Mouse (Mus musculus) left cerebral cortex, postnatal 14 days (tissue): ENCODE measurements around the gene Gucd1. TPM values are rescaled to one million over a fixed set of nuclear protein-coding genes. Genes with fewer than 3 reads are reported as not detected.
A peak's percentile ranks its signal among the peaks of the same experiment; 100 is the strongest.

Experiments
- DNase-seq, 2 experiments: peaks; one replicate each; pipeline ENCODE4 v3.0.0; 2021 to 2022; ENCODE audit warnings: low spot score in 2 of 2, mixed read lengths in 1 of 2
- intact Hi-C: fragments of 180-260 bp; cut with DNase I; formaldehyde crosslinking; loops from one replicate; pipeline ENCODE4 v1.15.1; 2025
- total RNA-seq, 2 experiments: library from RNA; stranded (reverse); gene quantifications; 2 replicates each; pipeline ENCODE4 v1.2.3; 2021

The Gucd1 gene
- total RNA-seq, 2 experiments from 2014 or later: 20.6 to 23.1 TPM

GRCm38 (mm10) chr10:75444111-75444826 lies 73.5 kb downstream of the Gucd1 start:
- intact Hi-C loops: no loop called here
- no peak for DNase-seq

DNA sequence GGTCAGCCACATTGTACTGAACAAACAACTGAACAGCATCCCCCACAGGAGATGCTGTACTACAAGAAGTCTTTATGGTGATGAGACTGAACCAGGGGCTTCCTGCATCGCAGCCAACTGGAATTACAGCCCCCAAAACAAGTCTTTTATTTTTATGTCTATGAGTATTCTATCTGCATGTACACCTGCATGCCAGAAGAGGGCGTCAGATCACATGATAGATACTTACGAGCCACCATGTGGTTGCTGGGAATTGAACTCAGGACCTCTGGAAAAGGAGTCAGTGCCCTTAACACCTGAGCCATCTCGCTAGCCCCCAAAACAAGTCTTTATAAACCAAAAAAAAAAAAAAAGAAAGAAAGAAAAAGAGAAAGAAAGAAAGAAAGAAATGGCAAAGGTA lies 74.8 kb downstream of the Gucd1 start:
- intact Hi-C loops: no loop called here
- DNase-seq: no peak

DNA sequence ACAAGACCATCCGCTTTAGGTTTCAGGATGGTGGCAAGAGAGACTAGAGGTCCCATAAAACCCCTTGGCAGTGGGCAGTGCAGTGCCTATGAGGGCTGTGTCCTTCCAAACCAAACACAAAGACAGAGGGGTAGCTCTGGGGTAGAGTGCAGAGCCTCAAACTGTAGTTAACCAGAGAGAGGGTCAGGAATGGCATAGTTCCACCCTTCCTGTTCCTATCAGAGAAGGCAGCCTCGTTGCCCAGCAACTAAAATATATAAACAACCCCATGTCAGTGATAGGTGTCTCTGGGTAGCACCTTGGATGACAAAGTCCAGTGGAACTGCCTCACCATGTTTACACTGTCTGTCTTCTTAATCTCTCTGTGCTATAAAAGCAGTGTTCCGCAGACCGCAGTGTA lies 76.0 kb downstream of the Gucd1 start:
- intact Hi-C loops: no loop called here
- no peak for DNase-seq

- no peak for DNase-seq
- intact Hi-C loops: no loop called here
These were observed 77.0 kb downstream of the Gucd1 start for GRCm38 (mm10) chr10:75440756-75441155.

DNA sequence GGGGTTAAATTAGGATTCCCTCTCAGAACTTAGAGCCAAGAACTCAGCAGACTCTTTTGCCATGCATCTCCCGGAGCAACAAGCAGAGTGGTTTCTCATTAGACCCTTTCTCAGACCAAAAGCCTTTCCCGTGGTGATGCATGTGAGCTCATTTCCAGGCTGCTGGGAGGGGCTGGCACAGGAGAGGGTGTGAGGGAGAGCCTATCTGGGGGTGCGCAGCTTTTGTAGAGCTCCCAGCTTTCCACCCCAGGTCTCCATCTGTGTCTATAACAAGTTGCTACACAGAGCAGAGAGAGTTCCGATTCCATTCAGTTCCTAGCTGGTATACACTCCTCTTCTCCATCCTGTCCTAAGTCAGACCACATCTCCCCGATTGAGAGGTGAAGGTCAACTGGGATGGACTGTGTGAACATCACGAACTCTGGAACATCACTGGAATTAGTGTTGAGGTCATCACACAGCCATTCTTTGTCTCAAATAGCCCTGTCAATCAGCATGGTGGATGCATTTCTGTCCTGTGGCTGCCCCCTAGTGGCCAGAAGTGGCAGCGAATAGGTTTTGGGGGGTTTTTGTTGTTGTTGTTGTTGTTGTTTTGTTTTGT lies 78.5 kb downstream of the Gucd1 start:
- intact Hi-C loops: loop anchor here (5.0 kb wide), 4 partner anchors 48 to 257 kb away; no protein-coding TSS in a partner anchor
- DNase-seq: peak; percentile 43 to 51

DNA sequence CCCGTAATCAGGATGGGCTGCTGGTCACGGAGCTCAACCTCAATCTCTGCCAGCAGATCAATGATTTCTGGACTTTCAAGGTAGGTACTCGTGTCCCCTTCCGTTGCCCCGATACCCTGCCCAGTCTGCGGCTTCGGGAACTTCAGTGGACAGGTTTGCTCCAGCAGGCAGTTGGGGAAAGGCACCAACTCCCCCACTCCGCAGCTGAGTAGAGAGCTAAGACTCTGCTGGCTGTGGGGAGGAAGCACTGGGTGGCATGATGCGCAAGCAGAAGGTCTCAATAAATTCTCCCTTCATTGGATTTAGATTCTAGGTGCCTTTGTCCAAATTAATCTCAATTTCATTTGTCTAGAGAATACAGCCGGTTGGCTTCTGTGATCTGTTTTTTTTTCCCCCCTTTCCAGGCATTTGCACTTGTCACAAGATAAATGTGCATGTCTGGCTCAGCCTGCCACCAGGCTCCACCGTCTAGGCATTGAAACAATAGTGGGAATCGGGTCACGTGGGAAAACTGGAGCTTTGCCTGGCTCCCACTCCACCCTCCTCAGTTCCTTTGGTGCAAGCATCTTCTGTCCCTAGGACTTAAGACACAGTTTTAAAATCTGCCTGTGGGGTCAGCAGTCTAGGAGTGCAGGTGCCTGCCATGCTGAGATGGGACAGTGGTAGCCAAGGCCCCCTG lies 79.5 kb downstream of the Gucd1 start:
- intact Hi-C loops: loop anchor here (5.0 kb wide), 4 partner anchors 49 to 256 kb away; no protein-coding TSS in a partner anchor
- DNase-seq: peak; percentile 40 to 58

GRCm38 (mm10) chr10:75437284-75437683 lies 80.5 kb downstream of the Gucd1 start:
- DNase-seq: no peak
- intact Hi-C loops: loop anchor here (2.0 to 5.0 kb wide), 5 partner anchors 50 to 255 kb away; partner anchors contain the start of gene Adora2a

GRCm38 (mm10) chr10:75436604-75437217 lies 81.1 kb downstream of the Gucd1 start:
- intact Hi-C loops: loop anchor here (2.0 to 5.0 kb wide), 5 partner anchors 51 to 254 kb away; partner anchors contain the start of gene Adora2a
- DNase-seq: peak; percentile 91 to 94

- DNase-seq: no peak
- intact Hi-C loops: no loop called here
These were observed 87.1 kb downstream of the Gucd1 start for GRCm38 (mm10) chr10:75430633-75431032.

DNA sequence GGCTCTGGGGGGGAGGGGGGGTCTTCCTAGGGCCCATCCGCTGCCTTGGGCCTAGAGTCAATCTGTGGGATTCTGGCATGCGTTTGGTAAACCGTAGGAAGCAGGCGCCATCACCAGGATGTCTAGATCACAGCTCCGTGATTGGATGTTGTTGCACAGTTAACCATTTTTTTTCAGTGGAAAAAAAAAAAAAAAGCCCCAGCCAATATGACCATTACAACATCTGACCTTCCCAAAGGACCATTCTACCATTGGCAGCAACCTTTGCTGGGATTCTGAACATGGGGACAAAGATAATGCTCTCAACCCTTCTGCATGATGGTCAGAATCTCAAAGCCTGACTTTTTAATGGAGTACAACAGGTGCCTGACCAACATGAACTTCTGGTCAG lies 87.6 kb downstream of the Gucd1 start:
- DNase-seq: no peak
- intact Hi-C loops: no loop called here

GRCm38 (mm10) chr10:75429522-75430146 lies 88.1 kb downstream of the Gucd1 start:
- DNase-seq: no peak
- intact Hi-C loops: no loop called here

GRCm38 (mm10) chr10:75429004-75429380 lies 88.8 kb downstream of the Gucd1 start:
- no peak for DNase-seq
- intact Hi-C loops: no loop called here

GRCm38 (mm10) chr10:75428049-75429003 lies 89.4 kb downstream of the Gucd1 start:
- intact Hi-C loops: no loop called here
- DNase-seq: no peak

DNA sequence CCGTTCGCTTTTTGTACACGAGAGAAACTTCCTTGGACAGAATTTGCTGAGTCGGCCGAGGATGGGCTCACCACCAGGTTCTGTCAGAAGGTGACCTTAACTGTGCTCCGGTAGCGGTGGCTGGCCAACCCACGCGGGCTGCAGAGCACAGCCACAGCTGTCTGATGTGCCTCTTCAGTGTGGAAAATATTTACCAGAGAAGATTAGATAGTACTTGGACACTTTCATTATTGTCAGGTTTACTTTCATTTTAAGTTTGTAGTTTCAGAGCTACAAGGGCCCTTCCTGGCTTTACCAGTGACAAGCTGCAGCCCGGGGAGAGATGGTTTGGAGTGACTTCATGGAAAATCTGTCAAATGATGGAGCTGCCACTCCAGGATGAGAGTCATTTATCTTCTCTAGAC lies 93.3 kb downstream of the Gucd1 start:
- no peak for DNase-seq
- intact Hi-C loops: no loop called here

DNA sequence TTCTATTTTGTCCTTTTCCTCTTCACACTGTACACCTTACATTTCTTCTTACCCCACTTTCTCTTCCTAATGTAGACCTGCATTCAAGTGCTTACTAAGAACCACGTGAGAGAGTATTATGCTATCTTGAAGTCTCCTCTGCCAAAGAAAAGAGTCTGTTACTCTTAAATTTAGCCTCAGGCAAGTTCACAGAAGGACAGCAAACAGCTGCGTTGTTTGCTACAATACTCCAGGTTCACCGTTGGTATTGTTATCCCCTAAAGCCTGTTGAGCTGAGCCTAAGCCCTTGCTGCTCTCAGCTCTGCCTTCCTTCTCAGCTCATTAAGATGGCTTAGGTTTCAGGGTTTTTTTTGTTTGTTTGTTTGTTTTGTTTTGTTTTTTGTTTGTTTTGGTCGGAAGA lies 99.0 kb downstream of the Gucd1 start:
- no peak for DNase-seq
- intact Hi-C loops: no loop called here

GRCm38 (mm10) chr10:75417363-75418042 lies 100.3 kb downstream of the Gucd1 start:
- intact Hi-C loops: no loop called here
- DNase-seq: no peak

GRCm38 (mm10) chr10:75414925-75415324 lies 102.8 kb downstream of the Gucd1 start:
- DNase-seq: no peak
- intact Hi-C loops: no loop called here
